Mouse (Mus musculus) bone marrow macrophage, adult 2 months (primary cell): ENCODE results near the gene Ifrd1.

Experiments
- CTCF ChIP-seq: IDR thresholded peaks from 2 replicates; pipeline ENCODE4 v1.5.1; 2012; ENCODE audit warnings: low read depth, mild to moderate bottlenecking, low read length, moderate library complexity
- POLR2A ChIP-seq: IDR thresholded peaks from 2 replicates; pipeline ENCODE4 v1.6.1; 2012; ENCODE audit warnings: mild to moderate bottlenecking, low read depth, low read length, borderline replicate concordance

DNA sequence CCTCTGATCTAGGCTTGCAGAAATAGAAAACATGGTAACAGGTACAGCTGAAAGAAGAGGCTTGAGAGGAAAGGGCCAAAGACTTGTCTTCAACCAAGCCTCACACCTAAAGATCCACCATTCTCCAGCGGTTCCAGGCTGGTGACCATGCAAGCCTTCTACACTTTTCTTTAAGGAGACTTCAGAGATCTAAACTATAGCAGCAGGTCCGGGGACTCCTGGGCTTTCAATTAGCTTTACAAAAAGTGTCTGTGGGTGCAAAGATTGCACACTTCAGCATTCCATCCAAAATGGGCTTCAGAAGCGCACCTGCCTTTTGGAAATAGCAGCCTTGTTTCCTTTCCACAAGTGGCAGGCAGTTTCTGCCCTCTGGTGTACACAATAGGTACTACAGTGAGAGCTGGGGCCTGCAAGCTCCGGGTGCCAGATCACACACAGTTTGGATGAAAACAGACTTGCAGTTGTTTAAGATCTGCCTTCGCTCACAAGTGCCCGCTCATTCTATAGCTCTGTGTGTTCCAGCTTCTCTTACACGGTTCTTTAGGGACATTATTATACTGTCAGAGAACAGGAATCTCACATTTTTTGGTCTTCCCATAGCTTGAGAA is 48.4 kb downstream of the Ifrd1 start:
- no peak for TF ChIP-seq POLR2A
- peak; percentile 75 for TF ChIP-seq CTCF
